Mouse (Mus musculus) lung, adult 18-20 months (tissue): ENCODE data around the gene Tmem88.

Experiments
- DNase-seq, 2 experiments: peaks; one replicate each; pipeline ENCODE4 v3.0.0; 2022; ENCODE audit warnings: mixed read lengths in 2 of 2

The Tmem88 gene

GRCm38 (mm10) chr11:69356544-69356943 lies 41.5 kb downstream of the Tmem88 start:
- no peak for DNase-seq
